Mouse (Mus musculus) midbrain, embryonic 16.5 days (tissue): Measurements from ENCODE around the gene Zswim1. TPM values are rescaled to one million over a fixed set of nuclear protein-coding genes. Genes with fewer than 3 reads are reported as not detected.

Source experiments
- polyA plus RNA-seq: library from polyadenylated mRNA; unstranded; fragments of >200 nt; fragmentation: Nextera tagmentation; extraction: Ambion mirVana; gene quantifications from 2 replicates; pipeline ENCODE4 v1.2.1, GENCODE M21; 2015

Gene Zswim1
- polyA plus RNA-seq, 1 experiment from 2014 or later: 29.9 TPM

Other genes with a start within 250 kb of the Zswim1 start
- gene Spint3, start 249.2 kb upstream of the Zswim1 start, polyA plus RNA-seq: not detected in 2 replicates
- not detected in 2 replicates for gene Wfdc6a, start 237.2 kb upstream of the Zswim1 start, polyA plus RNA-seq
- not detected in 2 replicates for gene Eppin, start 229.1 kb upstream of the Zswim1 start, polyA plus RNA-seq
- not detected in 2 replicates for gene Wfdc6b, start 209.2 kb upstream of the Zswim1 start, polyA plus RNA-seq
- gene Wfdc8, start 209.1 kb upstream of the Zswim1 start, polyA plus RNA-seq: not detected in 2 replicates
- gene Wfdc16, start 183.9 kb upstream of the Zswim1 start, polyA plus RNA-seq: not detected in 2 replicates
- not detected in 2 replicates for gene Wfdc10, start 166.6 kb upstream of the Zswim1 start, polyA plus RNA-seq
- not detected in 2 replicates for gene Wfdc9, start 166.1 kb upstream of the Zswim1 start, polyA plus RNA-seq
- gene Wfdc11, start 148.6 kb upstream of the Zswim1 start, polyA plus RNA-seq: not detected in 2 replicates
- gene Wfdc13, start 137.6 kb upstream of the Zswim1 start, polyA plus RNA-seq: not detected in 2 replicates
- not detected in 2 replicates for gene Spint4, start 124.2 kb upstream of the Zswim1 start, polyA plus RNA-seq
- not detected in 2 replicates for gene Spint5, start 107.4 kb upstream of the Zswim1 start, polyA plus RNA-seq
- gene Wfdc3, start 76.8 kb upstream of the Zswim1 start, polyA plus RNA-seq: 1.5 and 1.7 TPM in 2 replicates
- gene Dnttip1, start 76.7 kb upstream of the Zswim1 start, polyA plus RNA-seq: 55.1 and 58.4 TPM in 2 replicates
- 35.4 and 45.7 TPM in 2 replicates for gene Ube2c, start 52.8 kb upstream of the Zswim1 start, polyA plus RNA-seq
- 0.43 TPM in 1 of 2 replicates, not detected in the other for gene Tnnc2, start 42.7 kb upstream of the Zswim1 start, polyA plus RNA-seq
- 35.3 and 41.4 TPM in 2 replicates for gene Snx21, start 36.9 kb upstream of the Zswim1 start, polyA plus RNA-seq
- 17.8 and 19.6 TPM in 2 replicates for gene Acot8, start 17.8 kb upstream of the Zswim1 start, polyA plus RNA-seq
- 17.0 and 17.4 TPM in 2 replicates for gene Zswim3, start 17.6 kb upstream of the Zswim1 start, polyA plus RNA-seq
- not detected in 2 replicates for gene Spata25, start 5.9 kb downstream of the Zswim1 start, polyA plus RNA-seq
- gene Ctsa, start 10.2 kb downstream of the Zswim1 start, polyA plus RNA-seq: 95.4 and 95.6 TPM in 2 replicates
- gene Neurl2, start 10.8 kb downstream of the Zswim1 start, polyA plus RNA-seq: 5.4 and 7.0 TPM in 2 replicates
- 83.9 and 84.4 TPM in 2 replicates for gene Pltp, start 35.0 kb downstream of the Zswim1 start, polyA plus RNA-seq
- 78.9 and 85.6 TPM in 2 replicates for gene Pcif1, start 56.6 kb downstream of the Zswim1 start, polyA plus RNA-seq
- gene Zfp335, start 89.1 kb downstream of the Zswim1 start, polyA plus RNA-seq: 16.2 and 16.9 TPM in 2 replicates
- gene Mmp9, start 118.1 kb downstream of the Zswim1 start, polyA plus RNA-seq: 26.7 and 28.0 TPM in 2 replicates
- gene Slc12a5, start 138.1 kb downstream of the Zswim1 start, polyA plus RNA-seq: 52.8 and 57.7 TPM in 2 replicates
- 105 and 129 TPM in 2 replicates for gene Ncoa5, start 212.2 kb downstream of the Zswim1 start, polyA plus RNA-seq
- 6.0 TPM in 2 replicates for gene Cd40, start 232.9 kb downstream of the Zswim1 start, polyA plus RNA-seq